Mouse (Mus musculus) embryonic facial prominence, embryonic 15.5 days (tissue): ENCODE data around the gene Olfr204. TPM values are rescaled to one million over a fixed set of nuclear protein-coding genes. Genes with fewer than 3 reads are reported as not detected.

Source experiments
- polyA plus RNA-seq: library from polyadenylated mRNA; unstranded; fragments of >200 nt; fragmentation: Nextera tagmentation; extraction: Ambion mirVana; gene quantifications from 2 replicates; pipeline ENCODE4 v1.2.1, GENCODE M21; 2015

Olfr204 gene
- polyA plus RNA-seq, 1 experiment from 2014 or later: not detected

Other genes with a start within 250 kb of the Olfr204 start
- not detected in 2 replicates for gene Olfr190, start 240.2 kb downstream of the Olfr204 start, polyA plus RNA-seq
- not detected in 2 replicates for gene Olfr191, start 228.4 kb downstream of the Olfr204 start, polyA plus RNA-seq
- gene Olfr193, start 206.4 kb downstream of the Olfr204 start, polyA plus RNA-seq: not detected in 2 replicates
- not detected in 2 replicates for gene Olfr194, start 197.2 kb downstream of the Olfr204 start, polyA plus RNA-seq
- not detected in 2 replicates for gene Olfr195, start 171.2 kb downstream of the Olfr204 start, polyA plus RNA-seq
- gene Olfr196, start 147.8 kb downstream of the Olfr204 start, polyA plus RNA-seq: 0.17 TPM in 1 of 2 replicates, not detected in the other
- gene Olfr198, start 114.7 kb downstream of the Olfr204 start, polyA plus RNA-seq: not detected in 2 replicates
- not detected in 2 replicates for gene Olfr199, start 98.5 kb downstream of the Olfr204 start, polyA plus RNA-seq
- not detected in 2 replicates for gene Olfr201, start 45.6 kb downstream of the Olfr204 start, polyA plus RNA-seq
- 0.18 and 0.36 TPM in 2 replicates for gene Olfr202, start 31.5 kb downstream of the Olfr204 start, polyA plus RNA-seq
- not detected in 2 replicates for gene Olfr203, start 19.4 kb downstream of the Olfr204 start, polyA plus RNA-seq
- gene Olfr205, start 12.9 kb upstream of the Olfr204 start, polyA plus RNA-seq: 0.27 TPM in 1 of 2 replicates, not detected in the other
- gene Olfr206, start 31.0 kb upstream of the Olfr204 start, polyA plus RNA-seq: 0.21 TPM in 1 of 2 replicates, not detected in the other
- not detected in 2 replicates for gene Olfr209, start 45.7 kb upstream of the Olfr204 start, polyA plus RNA-seq
- 0.04 and 0.05 TPM in 2 replicates for gene Gabrr3, start 89.1 kb upstream of the Olfr204 start, polyA plus RNA-seq
- gene Riox2, start 153.5 kb upstream of the Olfr204 start, polyA plus RNA-seq: 30.8 and 36.2 TPM in 2 replicates